Mouse (Mus musculus) intestine, embryonic 16.5 days (tissue): ENCODE results near the gene Ap4b1. TPM values are rescaled to one million over a fixed set of nuclear protein-coding genes. Genes with fewer than 3 reads are reported as not detected.
A peak's percentile ranks its signal among the peaks of the same experiment; 100 is the strongest.

Experiments used
- ATAC-seq: fragments of 200-750 bp; cut with Nextera tagmentation; 2 replicates; pipeline ENCODE4 v1.8.0; 2017; ENCODE audit warnings: moderate TSS enrichment, moderate library complexity
- H3K27ac ChIP-seq: fragments of 300-500 bp; sonication (generic); 2 replicates; pipeline ENCODE4 v1.5.1; 2014; ENCODE audit warnings: mild to moderate bottlenecking, low read length
- H3K27me3 ChIP-seq: fragments of 300-500 bp; sonication (generic); replicated peaks from 2 replicates; pipeline ENCODE4 v1.6.1; 2014; ENCODE audit warnings: low read length, control low read depth, mixed read lengths; ENCODE audit not compliant: control insufficient read depth, insufficient read depth
- H3K36me3 ChIP-seq: fragments of 300-500 bp; sonication (generic); 2 replicates; pipeline ENCODE4 v1.6.1; 2014; ENCODE audit warnings: low read length, control low read depth; ENCODE audit not compliant: control insufficient read depth, insufficient read depth
- H3K4me1 ChIP-seq: fragments of 300-500 bp; sonication (generic); 2 replicates; pipeline ENCODE4 v1.6.1; 2014; ENCODE audit warnings: low read length, control low read depth, mixed read lengths; ENCODE audit not compliant: control insufficient read depth, insufficient read depth
- H3K4me2 ChIP-seq: fragments of 300-500 bp; sonication (generic); 2 replicates; pipeline ENCODE4 v1.6.1; 2014; ENCODE audit warnings: low read depth, low read length, control low read depth
- H3K4me3 ChIP-seq: fragments of 300-500 bp; sonication (generic); 2 replicates; pipeline ENCODE4 v1.5.1; 2014; ENCODE audit warnings: mild to moderate bottlenecking, low read length
- H3K9ac ChIP-seq: fragments of 300-500 bp; sonication (generic); 2 replicates; pipeline ENCODE4 v1.6.1; 2014; ENCODE audit warnings: low read depth, low read length
- H3K9me3 ChIP-seq: fragments of 300-500 bp; sonication (generic); 2 replicates; pipeline ENCODE4 v1.6.1; 2016; ENCODE audit warnings: low read length, control low read depth; ENCODE audit not compliant: control insufficient read depth
- WGBS: fragments of 180-500 bp; shearing (Covaris S2); extraction: QIAGEN DNeasy Blood & Tissue Kit; methylation state at CpG from one replicate; pipeline ENCODE4 v1.1.7; 2014; 5-methylcytosine and 5-hydroxymethylcytosine counted together
- polyA plus RNA-seq: library from polyadenylated mRNA; unstranded; fragments of >200 nt; fragmentation: Nextera tagmentation; extraction: Ambion mirVana; gene quantifications from 2 replicates; pipeline ENCODE4 v1.2.1, GENCODE M21; 2015

The Ap4b1 gene
- 21.0 and 21.8 TPM in 2 replicates for polyA plus RNA-seq

- peak within 1 kb of the TSS; percentile 88 for H3K4me2 ChIP-seq
Measured at GRCm38 (mm10) chr3:103808891-103809798, at the start of gene Ap4b1, which contains the start of the genes Dclre1b and Gm43064. Gene Ap4b1, plus strand, starts transcription at chr3:103809520. Gene Dclre1b, minus strand, starts transcription at chr3:103809444. Gene Gm43064, plus strand, starts transcription at chr3:103809573.

GRCm38 (mm10) chr3:103766789-103767188, 42.5 kb upstream of the Ap4b1 start:
- Histone ChIP-seq H3K27ac (no peak overlapping the region), H3K27me3 (no peaks in the 10 kb centered on the region), H3K36me3 (peaks cover 4% of the 10 kb centered on the region; the same call in 1 of the 2 replicates), H3K9ac (no peak overlapping the region), H3K9me3 (no peaks in the 10 kb centered on the region), H3K4me2 (no peak overlapping the region), H3K4me1 (no peaks in the 10 kb centered on the region), H3K4me3 (no peak overlapping the region)
- ATAC-seq = no peak
- WGBS = 80% methylated on average over 3 of the region's 3 CpGs

More at GRCm38 (mm10) chr3:103808891-103809798, at the start of gene Ap4b1, which contains the start of the genes Dclre1b and Gm43064:
- Histone ChIP-seq H3K27me3 (no peaks in the 10 kb centered on the region), H3K4me3 (peak within 1 kb of the TSS; percentile 85), H3K36me3 (0 out of 2 replicates have a peak, but pooled peaks cover 3% of the 10 kb centered on the region), H3K9me3 (no peaks in the 10 kb centered on the region), H3K27ac (peak within 1 kb of the TSS; percentile 96), H3K9ac (peak within 1 kb of the TSS; percentile 86), H3K4me1 (peaks cover 7% of the 10 kb centered on the region; the same call in 1 of the 2 replicates)
- ATAC-seq = peak; percentile 98
- under 1% methylated on average over 54 of the region's 70 CpGs for WGBS

- no peak for ATAC-seq
- no peak overlapping the region for H3K4me2 ChIP-seq
- no peak overlapping the region for H3K4me3 ChIP-seq
- H3K9ac ChIP-seq = no peak overlapping the region
- 65% methylated on average over 9 of the region's 9 CpGs for WGBS
- no peaks in the 10 kb centered on the region for H3K36me3 ChIP-seq
- H3K4me1 ChIP-seq = 0 out of 2 replicates have a peak, but pooled peaks cover 2% of the 10 kb centered on the region
- no peak overlapping the region for H3K27ac ChIP-seq
- H3K27me3 ChIP-seq = no peaks in the 10 kb centered on the region
- no peaks in the 10 kb centered on the region for H3K9me3 ChIP-seq
Measured at GRCm38 (mm10) chr3:103771531-103772130, 37.7 kb upstream of the Ap4b1 start.

GRCm38 (mm10) chr3:103772846-103773245, 36.5 kb upstream of the Ap4b1 start:
- no peak for ATAC-seq
- Histone ChIP-seq H3K4me3 (no peak overlapping the region), H3K4me1 (0 out of 2 replicates have a peak, but pooled peaks cover 2% of the 10 kb centered on the region)

GRCm38 (mm10) chr3:103773508-103773907, 35.8 kb upstream of the Ap4b1 start:
- WGBS = 82% methylated on average over 3 of the region's 3 CpGs
- Histone ChIP-seq H3K27me3 (no peaks in the 10 kb centered on the region), H3K4me1 (0 out of 2 replicates have a peak, but pooled peaks cover 2% of the 10 kb centered on the region), H3K27ac (no peak overlapping the region), H3K9ac (no peak overlapping the region), H3K4me2 (no peak overlapping the region), H3K4me3 (no peak overlapping the region), H3K9me3 (no peaks in the 10 kb centered on the region), H3K36me3 (peaks cover 4% of the 10 kb centered on the region; the same call in 1 of the 2 replicates)
- no peak for ATAC-seq

More at GRCm38 (mm10) chr3:103772846-103773245, 36.5 kb upstream of the Ap4b1 start:
- Histone ChIP-seq H3K27ac (no peak overlapping the region), H3K4me2 (no peak overlapping the region), H3K9ac (no peak overlapping the region), H3K27me3 (no peaks in the 10 kb centered on the region), H3K36me3 (peaks cover 4% of the 10 kb centered on the region; the same call in 1 of the 2 replicates), H3K9me3 (no peaks in the 10 kb centered on the region)
- 76% methylated on average over 4 of the region's 4 CpGs for WGBS

GRCm38 (mm10) chr3:103774009-103774408, 35.3 kb upstream of the Ap4b1 start:
- Histone ChIP-seq H3K36me3 (peaks cover 4% of the 10 kb centered on the region; the same call in 1 of the 2 replicates), H3K27me3 (no peaks in the 10 kb centered on the region), H3K9me3 (no peaks in the 10 kb centered on the region), H3K4me2 (no peak overlapping the region), H3K27ac (no peak overlapping the region), H3K4me3 (no peak overlapping the region), H3K9ac (no peak overlapping the region), H3K4me1 (0 out of 2 replicates have a peak, but pooled peaks cover 2% of the 10 kb centered on the region)
- 91% methylated on average over 15 of the region's 15 CpGs for WGBS
- ATAC-seq = no peak

GRCm38 (mm10) chr3:103777940-103778339, 31.4 kb upstream of the Ap4b1 start:
- no peak for ATAC-seq

GRCm38 (mm10) chr3:103778660-103779059, 30.7 kb upstream of the Ap4b1 start:
- H3K9me3 ChIP-seq = no peaks in the 10 kb centered on the region
- no peaks in the 10 kb centered on the region for H3K27me3 ChIP-seq
- 79% methylated on average over 6 of the region's 6 CpGs for WGBS
- no peak overlapping the region for H3K4me2 ChIP-seq
- peaks cover 4% of the 10 kb centered on the region; the same call in 1 of the 2 replicates for H3K36me3 ChIP-seq
- no peak for ATAC-seq
- H3K9ac ChIP-seq = no peak overlapping the region
- H3K4me1 ChIP-seq = no peaks in the 10 kb centered on the region; the same call in none of the 2 replicates
- no peak overlapping the region for H3K27ac ChIP-seq
- H3K4me3 ChIP-seq = no peak overlapping the region

More at GRCm38 (mm10) chr3:103777940-103778339, 31.4 kb upstream of the Ap4b1 start:
- 86% methylated on average over 11 of the region's 11 CpGs for WGBS
- Histone ChIP-seq H3K36me3 (peaks cover 4% of the 10 kb centered on the region; the same call in 1 of the 2 replicates), H3K9ac (no peak overlapping the region), H3K4me2 (no peak overlapping the region), H3K27me3 (no peaks in the 10 kb centered on the region), H3K27ac (no peak overlapping the region), H3K9me3 (no peaks in the 10 kb centered on the region), H3K4me3 (no peak overlapping the region), H3K4me1 (peaks cover 2% of the 10 kb centered on the region; the same call in 1 of the 2 replicates)

GRCm38 (mm10) chr3:103779183-103779582, 30.1 kb upstream of the Ap4b1 start:
- no peak overlapping the region for H3K9ac ChIP-seq
- peaks cover 4% of the 10 kb centered on the region; the same call in 1 of the 2 replicates for H3K36me3 ChIP-seq
- no peak overlapping the region for H3K27ac ChIP-seq
- H3K27me3 ChIP-seq = no peaks in the 10 kb centered on the region
- H3K4me2 ChIP-seq = no peak overlapping the region
- no peak overlapping the region for H3K4me3 ChIP-seq
- ATAC-seq = no peak
- 80% methylated on average over 7 of the region's 7 CpGs for WGBS
- H3K9me3 ChIP-seq = no peaks in the 10 kb centered on the region
- H3K4me1 ChIP-seq = peaks cover 2% of the 10 kb centered on the region
